9 mouse cellular contexts compared by ENCODE assay signal in the genomic region with DNA sequence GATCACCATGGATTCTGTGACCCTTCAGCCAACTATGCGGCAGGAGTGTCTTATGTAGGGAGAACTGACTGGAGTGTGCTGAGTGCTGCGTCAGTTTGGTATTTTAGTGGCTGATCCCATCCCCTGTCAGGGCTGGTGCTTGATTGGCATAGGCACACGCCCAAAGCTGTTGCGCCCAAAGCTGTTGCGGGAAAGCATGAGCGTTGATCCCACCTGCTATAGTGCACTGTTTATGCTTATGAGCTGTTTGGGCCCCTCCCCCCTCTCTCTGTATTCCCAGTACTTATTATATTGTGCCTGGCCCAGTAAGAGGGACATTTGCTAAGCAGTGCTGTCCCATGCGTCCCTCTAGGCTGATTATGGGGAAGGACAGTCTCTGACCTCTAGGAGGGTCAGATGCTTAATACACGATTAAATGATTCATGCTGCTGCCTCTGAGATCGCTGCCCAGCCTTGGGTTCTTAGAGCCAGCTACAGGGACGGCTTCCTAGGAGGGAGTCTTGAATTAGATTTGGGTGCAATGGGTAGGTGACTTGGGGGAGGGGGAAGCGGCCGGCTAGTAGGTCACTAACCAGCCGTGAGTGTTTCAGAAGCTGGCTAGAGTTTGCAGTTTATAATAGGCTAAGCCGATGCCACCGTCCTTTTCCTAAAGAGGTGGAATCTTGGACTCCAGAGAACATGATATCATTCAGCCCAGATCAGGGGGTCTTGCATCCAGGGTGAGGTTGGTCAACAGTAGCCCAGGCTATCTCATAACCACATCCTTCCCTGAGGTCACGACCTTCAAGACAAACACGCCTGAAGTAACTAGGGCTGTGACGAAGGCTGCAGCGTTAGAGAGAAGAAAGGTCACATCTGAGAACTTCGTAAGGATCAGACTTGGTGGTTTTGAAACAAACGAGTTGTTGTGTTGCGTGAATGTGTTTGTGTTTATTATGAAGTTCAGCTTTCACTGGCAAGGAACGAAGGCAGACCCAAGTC. TPM values are rescaled to one million over a fixed set of nuclear protein-coding genes. Genes with fewer than 3 reads are reported as not detected.
DNase-seq lines count a peak whose midpoint lies in the region; ATAC-seq and TF ChIP-seq lines count a peak whose summit lies in the region.
"Had no signal": no experiment of that assay in that cellular context is flagged by ENCODE, and none has a peak within 500 bp of the region (broad histone marks: within the 10 kb centered on the region; RNA-seq: fewer than 3 reads in every experiment).

No protein-coding gene starts in this region.

- no peak for TF ChIP-seq POLR2A in cerebellum, adult 2 months (IDR thresholded peaks at IDR 0.05; ENCODE audit: borderline replicate concordance, insufficient read depth, low read length)
- TF ChIP-seq POLR2A in small intestine, adult 2 months (IDR thresholded peaks at IDR 0.05; ENCODE audit: low read depth, low read length) = no peak

- H3K27me3 ChIP-seq in cerebellum, adult 2 months (ENCODE audit: control insufficient read depth, insufficient read depth, low read length) = no peaks in the 10 kb centered on the region
- no peaks in the 10 kb centered on the region for H3K27me3 ChIP-seq in midbrain, embryonic 10.5 days (ENCODE audit: low read depth, poor library complexity, severe bottlenecking)
- no peaks in the 10 kb centered on the region for H3K27me3 ChIP-seq in midbrain, embryonic 15.5 days (replicated peaks)
- no peaks in the 10 kb centered on the region for H3K27me3 ChIP-seq in kidney, embryonic 16.5 days (ENCODE audit: insufficient read depth, low read length)
- H3K27me3 ChIP-seq in small intestine, adult 2 months (ENCODE audit: control insufficient read depth, insufficient read depth, low read length) = no peaks in the 10 kb centered on the region

- peaks cover 70% of the 10 kb centered on the region for H3K4me1 ChIP-seq in cerebellum, adult 2 months (ENCODE audit: control insufficient read depth, insufficient read depth, low read length)
- peaks cover 98% of the 10 kb centered on the region for H3K4me1 ChIP-seq in midbrain, embryonic 10.5 days
- peaks cover 60% of the 10 kb centered on the region for H3K4me1 ChIP-seq in midbrain, embryonic 15.5 days
- H3K4me1 ChIP-seq in kidney, embryonic 16.5 days (ENCODE audit: insufficient read depth, low read length) = peaks cover 94% of the 10 kb centered on the region
- H3K4me1 ChIP-seq in small intestine, adult 2 months (ENCODE audit: control insufficient read depth, insufficient read depth, insufficient read length, low read length) = peaks cover 20% of the 10 kb centered on the region

- H3K27ac ChIP-seq in cerebellum, adult 2 months (ENCODE audit: insufficient read depth, low read length) = peak overlapping the region; percentile 85
- peak overlapping the region; percentile 46; the same call in 1 of the 2 replicates for H3K27ac ChIP-seq in midbrain, embryonic 10.5 days (replicated peaks)
- no peak overlapping the region for H3K27ac ChIP-seq in midbrain, embryonic 15.5 days
- H3K27ac ChIP-seq in kidney, embryonic 16.5 days (ENCODE audit: low read length) = peak overlapping the region; percentile 90
- H3K27ac ChIP-seq in small intestine, adult 2 months (ENCODE audit: insufficient read depth, low read depth, low read length) = peak overlapping the region; percentile 34; the same call in 1 of the 2 replicates

- no peak overlapping the region for H3K4me3 ChIP-seq in cerebellum, adult 2 months (replicated peaks; ENCODE audit: insufficient read depth, low read depth, low read length)
- H3K4me3 ChIP-seq in midbrain, embryonic 10.5 days = peak overlapping the region; percentile 24
- H3K4me3 ChIP-seq in midbrain, embryonic 15.5 days = no peak overlapping the region
- H3K4me3 ChIP-seq in kidney, embryonic 16.5 days (ENCODE audit: low read length) = no peak overlapping the region
- H3K4me3 ChIP-seq in small intestine, adult 2 months (ENCODE audit: low read depth, low read length) = no peak overlapping the region
- H3K4me3 ChIP-seq: erythroblast, embryonic 14.5 days had no signal

- WGBS in cerebellum, adult 2 months = 24% methylated on average over 23 of the region's 23 CpGs
- WGBS in midbrain, embryonic 10.5 days = 59% methylated on average over 23 of the region's 23 CpGs
- WGBS in midbrain, embryonic 15.5 days = 50% methylated on average over 23 of the region's 23 CpGs
- WGBS in kidney, embryonic 16.5 days = 63% methylated on average over 23 of the region's 23 CpGs
- WGBS in small intestine, adult 2 months = 68% methylated on average over 23 of the region's 23 CpGs

- TF ChIP-seq CTCF in cerebellum, adult 2 months (IDR thresholded peaks at IDR 0.05; ENCODE audit: borderline replicate concordance, insufficient read depth, low read depth, low read length) = no peak
- TF ChIP-seq CTCF in small intestine, adult 2 months (IDR thresholded peaks at IDR 0.05; ENCODE audit: extremely low read depth, insufficient read length, insufficient replicate concordance, low read depth, low read length) = no peak

- H3K9ac ChIP-seq in midbrain, embryonic 15.5 days = no peak overlapping the region
- peak overlapping the region; percentile 29 for H3K9ac ChIP-seq in kidney, embryonic 16.5 days (replicated peaks; ENCODE audit: low read length)

- H3K4me2 ChIP-seq in midbrain, embryonic 15.5 days = no peak overlapping the region
- no peak overlapping the region; the same call in 1 of the 2 replicates for H3K4me2 ChIP-seq in kidney, embryonic 16.5 days (replicated peaks; ENCODE audit: low read depth, low read length)

- DNase-seq in cerebellum, adult 2 months = peak in 1 of 2 experiments; percentile 47
- DNase-seq in cerebellum, adult 8-10 months = no peak
- peak; percentile 47 for DNase-seq in midbrain, embryonic 10.5 days (ENCODE audit: low spot score)
- DNase-seq in thymus, postnatal 25 days = no peak
- DNase-seq in right cerebral cortex, adult 2 months (ENCODE audit: low spot score in 2 of 2) = no peak

- no peak for ATAC-seq in midbrain, embryonic 15.5 days (replicated peaks)
- no peak for ATAC-seq in kidney, embryonic 16.5 days (ENCODE audit: low FRiP score, low TSS enrichment)

- no peaks in the 10 kb centered on the region for H3K9me3 ChIP-seq in midbrain, embryonic 10.5 days (replicated peaks)
- no peaks in the 10 kb centered on the region for H3K9me3 ChIP-seq in midbrain, embryonic 15.5 days
- no peaks in the 10 kb centered on the region for H3K9me3 ChIP-seq in kidney, embryonic 16.5 days (ENCODE audit: low read length)

- H3K36me3 ChIP-seq in midbrain, embryonic 10.5 days = peaks cover 23% of the 10 kb centered on the region
- no peaks in the 10 kb centered on the region for H3K36me3 ChIP-seq in midbrain, embryonic 15.5 days (replicated peaks)
- H3K36me3 ChIP-seq in kidney, embryonic 16.5 days (ENCODE audit: insufficient read depth, low read length) = no peaks in the 10 kb centered on the region
- H3K36me3 ChIP-seq in small intestine, adult 2 months (ENCODE audit: control insufficient read depth, insufficient read depth, low read length) = peaks cover under 1% of the 10 kb centered on the region; the same call in 1 of the 2 replicates

RNA-seq across cellular contexts. Expression of a gene that starts 25.7 kb away (rescaled TPM):
- 421 and 445 TPM in 2 replicates for polyA plus RNA-seq in cerebellum, adult 2 months (2012; rRNA removed)
- 237 and 298 TPM in 2 replicates for polyA plus RNA-seq in midbrain, embryonic 10.5 days (2016; fragmentation: Nextera tagmentation; extraction: Ambion mirVana)
- polyA plus RNA-seq in midbrain, embryonic 15.5 days (2015; fragmentation: Nextera tagmentation; extraction: Ambion mirVana) = 103 and 107 TPM in 2 replicates
- 196 and 238 TPM in 2 replicates for polyA plus RNA-seq in kidney, embryonic 16.5 days (2015; fragmentation: Nextera tagmentation; extraction: Ambion mirVana)
- 2.4 and 4.7 TPM in 2 replicates for polyA plus RNA-seq in small intestine, adult 2 months (2012; rRNA removed)

Comparison
In these comparisons a context has a peak if more than half of its experiments do, and no peak if none do; other contexts are left out.
1. RNA of a gene that starts 25.7 kb away (polyA plus RNA-seq): 421 to 445 TPM in cerebellum, adult 2 months, 237 to 298 TPM in midbrain, embryonic 10.5 days, 196 to 238 TPM in kidney, embryonic 16.5 days and 103 to 107 TPM in midbrain, embryonic 15.5 days; 2.4 to 4.7 TPM in small intestine, adult 2 months; every median in the first group is over 10 times any median in the second.